Mouse (Mus musculus): ENCODE results near the gene Grm2. TPM values are rescaled to one million over a fixed set of nuclear protein-coding genes. Genes with fewer than 3 reads are reported as not detected.

The Grm2 gene
- polyA plus RNA-seq, 1 experiment, result not detected

GRCm38 (mm10) chr9:106659441-106659840 is 3.6 kb upstream of the Grm2 start:
- TF ChIP-seq POLR2AphosphoS2 (IDR thresholded peaks at IDR 0.05; ENCODE audit: insufficient read length, low read depth), result no peak
- TF ChIP-seq E2F4 (IDR thresholded peaks at IDR 0.05; ENCODE audit: insufficient read depth), result no peak
- TF ChIP-seq USF1 (IDR thresholded peaks at IDR 0.05; ENCODE audit: low read depth), result no peak
- no peak overlapping the region for H3K4me3 ChIP-seq

GRCm38 (mm10) chr9:106657592-106657991 is 1.7 kb upstream of the Grm2 start:
- H3ac ChIP-seq (ENCODE audit: control insufficient read depth, insufficient read length), result no peak overlapping the region
- H3K4me2 ChIP-seq (ENCODE audit: low read depth), result no peak overlapping the region
- TF ChIP-seq POLR2AphosphoS2 (IDR thresholded peaks at IDR 0.05; ENCODE audit: insufficient read length, low read depth) (no peak), TCF12 (IDR thresholded peaks at IDR 0.05; ENCODE audit: insufficient read depth, poor library complexity, severe bottlenecking) (no peak), SRF (IDR thresholded peaks at IDR 0.05; ENCODE audit: control insufficient read depth, insufficient read length, low read depth) (no peak), MYOD1 (IDR thresholded peaks at IDR 0.05; ENCODE audit: control insufficient read depth in 1 of 3, insufficient read length in 2 of 3, low read depth in 2 of 3) (no peak), MYOG (IDR thresholded peaks at IDR 0.05; ENCODE audit: control insufficient read depth in 1 of 3, insufficient read depth in 1 of 3, insufficient read length in 2 of 3, low read depth in 2 of 3) (no peak), TCF3 (IDR thresholded peaks at IDR 0.05; ENCODE audit: insufficient read length, low read depth) (no peak), USF1 (IDR thresholded peaks at IDR 0.05; ENCODE audit: low read depth) (no peak), POLR2A (IDR thresholded peaks at IDR 0.05; ENCODE audit: insufficient read length, low read depth) (no peak), CEBPB (IDR thresholded peaks at IDR 0.05; ENCODE audit: insufficient read depth, poor library complexity, severe bottlenecking) (no peak), REST (IDR thresholded peaks at IDR 0.05; ENCODE audit: insufficient read depth, insufficient read length) (no peak), E2F4 (IDR thresholded peaks at IDR 0.05; ENCODE audit: insufficient read depth) (no peak)
- no peak overlapping the region for H3K4me3 ChIP-seq
- no peaks in the 10 kb centered on the region for H3K79me2 ChIP-seq (ENCODE audit: control insufficient read depth, insufficient read depth)
- peaks cover 7% of the 10 kb centered on the region for H3K36me3 ChIP-seq (ENCODE audit: control insufficient read depth, insufficient read depth)
- peaks cover 21% of the 10 kb centered on the region for H3K27me3 ChIP-seq (ENCODE audit: control insufficient read depth, insufficient read depth, insufficient read length)

More at GRCm38 (mm10) chr9:106659441-106659840, 3.6 kb upstream of the Grm2 start:
- Histone ChIP-seq H3K4me2 (ENCODE audit: low read depth) (no peak overlapping the region), H3K79me2 (ENCODE audit: control insufficient read depth, insufficient read depth) (no peaks in the 10 kb centered on the region), H3ac (ENCODE audit: control insufficient read depth, insufficient read length) (no peak overlapping the region), H3K27me3 (ENCODE audit: control insufficient read depth, insufficient read depth, insufficient read length) (peaks cover 13% of the 10 kb centered on the region), H3K36me3 (ENCODE audit: control insufficient read depth, insufficient read depth) (peaks cover 7% of the 10 kb centered on the region)

GRCm38 (mm10) chr9:106656820-106657219 is 938 bp upstream of the Grm2 start:
- Histone ChIP-seq H3K79me2 (ENCODE audit: control insufficient read depth, insufficient read depth) (no peaks in the 10 kb centered on the region), H3K4me2 (ENCODE audit: low read depth) (no peak overlapping the region), H3K4me3 (no peak overlapping the region), H3K27me3 (ENCODE audit: control insufficient read depth, insufficient read depth, insufficient read length) (peaks cover 21% of the 10 kb centered on the region), H3ac (ENCODE audit: control insufficient read depth, insufficient read length) (no peak overlapping the region), H3K36me3 (ENCODE audit: control insufficient read depth, insufficient read depth) (peaks cover 7% of the 10 kb centered on the region)
- TF ChIP-seq MYOG (IDR thresholded peaks at IDR 0.05; ENCODE audit: control insufficient read depth in 1 of 3, insufficient read depth in 1 of 3, insufficient read length in 2 of 3, low read depth in 2 of 3) (no peak), POLR2A (IDR thresholded peaks at IDR 0.05; ENCODE audit: insufficient read length, low read depth) (no peak), TCF12 (IDR thresholded peaks at IDR 0.05; ENCODE audit: insufficient read depth, poor library complexity, severe bottlenecking) (no peak), TCF3 (IDR thresholded peaks at IDR 0.05; ENCODE audit: insufficient read length, low read depth) (no peak), E2F4 (IDR thresholded peaks at IDR 0.05; ENCODE audit: insufficient read depth) (no peak), CEBPB (IDR thresholded peaks at IDR 0.05; ENCODE audit: insufficient read depth, poor library complexity, severe bottlenecking) (no peak), USF1 (IDR thresholded peaks at IDR 0.05; ENCODE audit: low read depth) (no peak), POLR2AphosphoS2 (IDR thresholded peaks at IDR 0.05; ENCODE audit: insufficient read length, low read depth) (no peak)

DNA sequence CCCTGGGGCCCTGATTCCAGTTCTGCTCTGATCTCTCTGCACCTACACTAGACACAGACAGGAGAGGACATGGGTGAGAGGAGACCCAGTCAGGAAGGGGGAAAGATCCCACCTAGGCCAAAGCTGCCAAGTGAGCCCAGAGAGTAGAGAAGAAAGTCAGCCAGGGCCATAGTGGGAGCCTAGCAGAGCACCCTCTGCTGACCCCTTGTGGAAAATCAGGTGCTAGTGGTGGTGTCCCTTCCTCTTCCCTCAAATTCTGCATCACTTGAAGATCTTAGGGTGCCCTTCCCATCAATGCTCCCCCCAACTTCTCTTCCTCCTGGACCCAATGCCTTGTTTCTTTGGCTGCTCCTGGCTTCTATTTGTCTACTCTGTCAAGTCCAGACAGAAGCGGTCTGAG is 3.2 kb downstream of the Grm2 start:
- H3ac ChIP-seq (ENCODE audit: control insufficient read depth, insufficient read length), result no peak overlapping the region
- H3K79me2 ChIP-seq (ENCODE audit: control insufficient read depth, insufficient read depth), result no peaks in the 10 kb centered on the region
- H3K4me3 ChIP-seq, result no peak overlapping the region
- H3K4me2 ChIP-seq (ENCODE audit: low read depth), result no peak overlapping the region
- TF ChIP-seq SRF (IDR thresholded peaks at IDR 0.05; ENCODE audit: control insufficient read depth, insufficient read length, low read depth), result no peak
- TF ChIP-seq MYOD1 (IDR thresholded peaks at IDR 0.05; ENCODE audit: control insufficient read depth in 1 of 3, insufficient read length in 2 of 3, low read depth in 2 of 3), result no peak
- TF ChIP-seq E2F4 (IDR thresholded peaks at IDR 0.05; ENCODE audit: insufficient read depth), result no peak
- no peak for TF ChIP-seq TCF12 (IDR thresholded peaks at IDR 0.05; ENCODE audit: insufficient read depth, poor library complexity, severe bottlenecking)
- TF ChIP-seq TCF3 (IDR thresholded peaks at IDR 0.05; ENCODE audit: insufficient read length, low read depth), result no peak
- no peak for TF ChIP-seq POLR2A (IDR thresholded peaks at IDR 0.05; ENCODE audit: insufficient read length, low read depth)
- TF ChIP-seq CEBPB (IDR thresholded peaks at IDR 0.05; ENCODE audit: insufficient read depth, poor library complexity, severe bottlenecking), result no peak
- TF ChIP-seq USF1 (IDR thresholded peaks at IDR 0.05; ENCODE audit: low read depth), result no peak
- no peak for TF ChIP-seq MYOG (IDR thresholded peaks at IDR 0.05; ENCODE audit: control insufficient read depth in 1 of 3, insufficient read depth in 1 of 3, insufficient read length in 2 of 3, low read depth in 2 of 3)
- H3K36me3 ChIP-seq (ENCODE audit: control insufficient read depth, insufficient read depth), result no peaks in the 10 kb centered on the region
- peaks cover 42% of the 10 kb centered on the region for H3K27me3 ChIP-seq (ENCODE audit: control insufficient read depth, insufficient read depth, insufficient read length)

DNA sequence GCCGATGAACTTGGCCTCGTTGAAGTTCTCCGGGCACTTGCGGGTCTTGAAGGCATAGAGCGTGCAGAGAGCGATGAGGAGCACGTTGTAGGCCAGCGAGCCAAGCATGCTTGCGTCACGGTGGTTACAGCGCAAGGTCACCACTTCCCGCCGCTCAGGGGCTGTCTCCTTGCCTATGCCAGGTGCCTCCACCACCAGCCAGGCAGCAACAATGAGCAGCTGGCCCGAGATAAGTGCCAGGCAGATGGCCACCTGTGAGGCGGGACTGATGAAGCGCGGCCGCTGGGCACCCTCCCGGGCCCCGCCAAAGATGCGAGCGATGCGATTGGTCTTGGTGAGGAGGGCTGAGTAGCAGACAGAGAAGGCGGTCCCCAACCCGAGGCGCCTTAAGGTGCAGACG is 8.7 kb downstream of the Grm2 start:
- H3K27me3 ChIP-seq (ENCODE audit: control insufficient read depth, insufficient read depth, insufficient read length), result peaks cover 51% of the 10 kb centered on the region
- no peak overlapping the region for H3ac ChIP-seq (ENCODE audit: control insufficient read depth, insufficient read length)
- H3K4me3 ChIP-seq, result no peak overlapping the region
- no peaks in the 10 kb centered on the region for H3K79me2 ChIP-seq (ENCODE audit: control insufficient read depth, insufficient read depth)
- TF ChIP-seq TCF12 (IDR thresholded peaks at IDR 0.05; ENCODE audit: insufficient read depth, poor library complexity, severe bottlenecking), result no peak
- no peak for TF ChIP-seq SRF (IDR thresholded peaks at IDR 0.05; ENCODE audit: control insufficient read depth, insufficient read length, low read depth)
- no peak for TF ChIP-seq POLR2AphosphoS2 (IDR thresholded peaks at IDR 0.05; ENCODE audit: insufficient read length, low read depth)
- TF ChIP-seq MYOD1 (IDR thresholded peaks at IDR 0.05; ENCODE audit: control insufficient read depth in 1 of 3, insufficient read length in 2 of 3, low read depth in 2 of 3), result no peak
- no peak overlapping the region for H3K4me2 ChIP-seq (ENCODE audit: low read depth)
- no peaks in the 10 kb centered on the region for H3K36me3 ChIP-seq (ENCODE audit: control insufficient read depth, insufficient read depth)
